Mouse (Mus musculus) thymus, postnatal 36 days (tissue): ENCODE data around the gene Slc27a4.
A peak's percentile ranks its signal among the peaks of the same experiment; 100 is the strongest.

Experiments
- DNase-seq, 2 experiments: peaks; one replicate each; pipeline ENCODE4 v3.0.0; 2022; ENCODE audit warnings: mixed read lengths in 2 of 2

Slc27a4 gene

DNA sequence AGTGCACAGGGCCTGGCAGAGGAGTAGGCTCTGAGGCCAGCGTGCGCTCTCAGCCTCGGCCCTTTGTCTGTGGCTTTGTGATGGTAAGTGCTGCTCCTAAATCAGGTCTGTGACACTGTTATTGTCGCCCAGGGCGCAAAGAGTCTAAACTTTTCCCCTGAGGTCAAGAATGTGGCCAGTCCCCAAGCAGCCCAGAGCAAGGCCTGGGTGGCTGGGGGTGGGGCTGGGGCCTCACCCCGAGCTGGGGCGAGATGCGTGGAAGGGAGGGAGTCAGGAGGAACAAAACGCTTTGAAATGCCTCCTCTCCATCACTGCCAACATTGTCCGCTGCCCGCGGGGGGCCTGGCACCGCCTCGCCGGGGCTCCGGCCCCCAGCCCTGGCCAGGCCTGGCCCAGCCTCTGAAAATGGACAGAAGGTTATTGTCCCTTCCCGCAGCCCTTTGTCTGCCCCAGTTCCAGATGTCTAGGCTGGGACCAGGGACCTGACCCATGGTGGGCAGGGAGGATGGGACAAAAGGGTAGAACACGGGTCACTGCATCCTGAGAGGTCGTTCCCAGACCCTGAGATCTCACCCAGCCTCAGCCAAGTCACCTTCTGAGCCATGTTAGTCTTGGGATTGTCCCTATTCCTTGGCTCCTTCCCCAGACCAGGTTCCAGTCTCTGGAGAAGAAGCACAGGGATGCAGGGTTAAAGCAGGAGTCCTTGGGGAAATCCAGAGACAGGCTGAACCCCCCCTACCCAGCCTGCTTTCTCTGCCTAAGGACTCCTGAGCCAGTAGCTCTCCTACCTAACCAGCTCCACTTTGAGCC is 54.2 kb downstream of the Slc27a4 start:
- DNase-seq = no peak

DNA sequence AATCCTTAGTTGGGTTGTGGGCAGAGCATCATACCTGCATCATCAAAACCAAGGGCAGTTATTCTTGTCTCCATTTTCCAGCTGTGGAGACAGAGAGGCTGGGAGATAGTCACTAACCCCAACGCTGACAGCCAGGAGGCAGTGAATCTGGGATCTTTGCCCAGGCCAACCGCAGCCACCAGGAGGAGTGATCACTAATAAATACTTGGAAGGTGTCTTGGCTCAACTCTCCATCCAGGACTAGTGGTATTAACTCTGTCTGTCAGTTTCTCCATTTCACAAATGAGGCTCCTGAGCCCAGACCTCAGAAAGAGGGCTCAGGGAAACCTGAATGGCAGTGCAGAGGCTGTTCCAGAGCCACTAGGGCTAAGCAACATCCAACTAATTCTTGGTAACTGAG is 54.9 kb downstream of the Slc27a4 start:
- DNase-seq = no peak

GRCm38 (mm10) chr2:29857967-29858366 is 55.5 kb downstream of the Slc27a4 start:
- DNase-seq = no peak

GRCm38 (mm10) chr2:29858748-29859473 is 56.5 kb downstream of the Slc27a4 start:
- DNase-seq = peak; percentile 52 to 53

- no peak for DNase-seq
Measured at GRCm38 (mm10) chr2:29865125-29865524, 62.7 kb downstream of the Slc27a4 start.
